Mouse (Mus musculus) gastrocnemius, adult 18-20 months (tissue): ENCODE results near the gene Fam170b. TPM values are rescaled to one million over a fixed set of nuclear protein-coding genes. Genes with fewer than 3 reads are reported as not detected.

Experiments used
- DNase-seq: peaks from one replicate; pipeline ENCODE4 v3.0.0; 2021; ENCODE audit warnings: low spot score
- total RNA-seq, 2 experiments: library from RNA; stranded (reverse); gene quantifications; 2 replicates each; pipeline ENCODE4 v1.2.3; 2021

Fam170b gene
- total RNA-seq, 2 experiments from 2014 or later: not detected

DNA sequence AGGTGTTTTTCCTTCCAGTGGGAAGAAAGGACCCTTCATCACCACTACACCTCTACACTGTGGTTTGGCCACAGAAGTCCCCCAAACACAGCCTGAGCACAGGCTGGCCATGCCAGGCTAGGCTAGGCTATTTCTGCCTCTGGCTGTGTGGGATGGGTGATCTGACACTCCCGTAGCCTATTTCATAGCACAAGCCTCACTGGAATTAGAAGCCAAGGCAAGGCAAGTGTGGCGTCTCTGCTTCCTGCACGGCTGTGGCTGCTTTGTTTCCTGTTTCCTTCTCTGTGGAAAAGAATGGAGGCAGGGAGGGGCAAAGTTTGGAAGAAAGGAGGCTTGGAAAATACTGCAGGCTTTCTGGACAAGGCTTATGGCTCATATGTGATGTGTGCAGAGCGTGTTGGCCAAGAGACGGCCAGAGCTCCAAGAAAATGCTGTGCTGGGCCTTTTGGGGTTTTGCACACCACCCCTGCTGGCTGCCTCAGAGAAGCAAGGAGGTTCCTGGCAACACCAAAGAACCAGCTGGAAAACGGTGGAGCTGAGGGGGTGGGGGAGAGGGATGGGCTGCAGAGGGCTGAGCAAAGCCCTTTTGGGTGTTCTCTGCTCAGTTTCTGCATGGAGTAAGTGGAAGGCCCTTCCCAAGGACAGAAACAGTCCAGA, 5.6 kb upstream of the Fam170b start:
- peak; percentile 60 for DNase-seq

- DNase-seq: no peak
Observed at GRCm38 (mm10) chr14:32835181-32835580, 1.4 kb downstream of the Fam170b start.

DNA sequence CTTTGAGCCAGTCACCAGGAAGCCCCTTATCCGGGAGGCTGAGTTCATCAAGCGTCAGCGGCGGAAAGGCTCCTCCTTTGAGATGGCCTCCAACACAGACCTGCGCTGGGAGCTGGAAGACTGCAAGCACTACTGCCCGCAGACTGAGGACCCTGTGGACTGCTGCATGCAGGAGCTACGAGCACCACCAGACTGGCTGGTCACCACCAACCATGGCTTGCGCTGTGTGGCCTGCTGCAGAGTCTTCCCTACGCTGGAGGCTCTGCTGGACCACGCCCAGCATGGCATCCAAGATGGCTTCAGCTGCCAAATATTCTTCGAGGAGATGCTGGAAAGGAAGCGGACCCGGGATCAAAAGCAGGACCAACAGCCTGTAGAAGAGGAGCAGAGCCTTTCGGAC, 1.8 kb downstream of the Fam170b start:
- DNase-seq: no peak

DNA sequence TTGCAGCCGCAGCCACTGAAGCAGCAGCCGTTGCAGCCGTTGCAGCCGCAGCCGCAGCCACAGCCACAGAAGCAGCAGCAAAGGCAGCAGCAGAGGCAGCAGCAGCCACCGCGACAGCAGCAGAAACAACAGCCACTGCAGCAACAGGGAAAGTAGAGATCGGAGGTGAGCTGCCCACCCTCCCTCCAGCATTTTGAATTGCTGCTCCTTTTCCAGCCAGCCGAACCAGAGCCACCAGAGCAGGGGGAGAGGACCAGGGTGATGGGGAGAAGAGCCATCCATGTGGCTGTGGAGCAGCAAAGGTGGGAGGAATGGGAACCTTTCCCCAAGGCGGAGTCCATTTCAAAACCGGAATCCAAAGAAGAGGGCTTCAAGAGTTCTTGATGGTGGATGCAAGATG, 2.4 kb downstream of the Fam170b start:
- DNase-seq: no peak

- no peak for DNase-seq
Observed at GRCm38 (mm10) chr14:32842052-32842451, 8.3 kb downstream of the Fam170b start.

DNA sequence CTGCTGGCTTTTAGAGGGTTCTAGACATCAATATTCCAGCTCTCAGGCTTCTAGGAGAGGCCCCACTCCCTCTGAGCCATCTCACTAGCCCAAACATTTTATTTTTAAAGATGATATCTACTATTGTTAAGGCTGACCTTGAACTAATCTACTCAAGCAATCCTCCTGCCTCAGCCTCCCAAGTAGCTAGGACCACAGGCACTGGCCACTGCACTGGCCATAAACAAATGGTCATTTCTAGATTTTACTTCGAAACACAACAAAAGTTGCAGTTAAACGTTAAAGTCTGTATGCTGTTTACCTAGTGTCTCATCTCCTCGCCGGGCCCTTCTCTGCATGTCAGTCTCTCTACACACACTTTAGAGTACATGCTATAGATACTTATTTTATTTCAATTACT, 20.3 kb downstream of the Fam170b start:
- DNase-seq: no peak

DNA sequence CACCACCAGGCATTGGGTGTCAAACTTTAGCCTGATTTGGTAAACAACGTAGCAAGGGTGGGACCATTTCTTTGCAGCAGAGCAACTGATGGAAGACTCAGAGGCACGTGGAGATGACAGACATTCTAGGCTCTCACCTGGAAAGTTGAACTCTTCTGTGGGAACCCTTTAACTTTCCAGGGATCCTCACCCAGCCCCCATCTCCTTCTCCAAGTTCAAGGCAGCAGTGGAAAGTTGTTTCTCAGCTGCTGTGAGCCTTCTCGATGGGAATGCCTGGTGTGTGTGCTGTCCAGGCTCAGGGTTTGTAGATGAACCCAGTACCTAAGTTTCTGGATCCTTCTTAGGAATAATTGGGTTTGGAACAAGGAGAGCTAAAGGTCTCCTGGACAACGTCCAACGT, 22.5 kb downstream of the Fam170b start:
- no peak for DNase-seq

DNA sequence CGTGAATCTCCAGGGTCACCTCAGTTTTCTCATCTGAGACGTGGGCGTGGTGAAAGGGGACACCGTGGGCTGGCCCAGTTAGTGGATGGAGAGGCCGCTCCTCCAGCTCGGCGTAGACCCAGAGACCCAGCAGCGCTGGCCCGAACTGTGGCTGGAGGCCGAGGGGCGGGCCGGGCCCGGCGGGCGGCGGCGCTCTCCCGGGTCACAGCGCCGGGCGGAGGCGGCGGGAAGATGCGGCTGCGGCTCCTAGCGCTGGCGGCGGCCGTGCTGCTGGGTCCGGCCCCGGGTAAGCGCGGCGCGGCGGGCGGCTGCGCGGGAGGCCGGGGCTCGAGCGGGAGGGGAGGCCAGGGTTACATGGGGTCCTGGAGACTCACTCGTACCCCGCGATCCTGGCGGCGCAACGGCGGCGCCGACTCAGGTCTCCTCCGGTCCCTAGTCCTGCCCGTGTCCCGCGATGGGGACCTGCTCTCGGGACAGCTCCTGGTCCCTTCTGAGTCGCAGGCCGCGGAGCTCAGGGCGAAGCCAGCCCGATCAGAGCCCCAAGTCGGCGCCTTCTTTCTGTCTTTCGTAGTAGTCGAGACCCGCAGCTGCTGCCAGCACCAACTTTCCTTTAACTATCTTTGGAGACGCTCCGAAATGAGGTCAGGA, 23.0 kb downstream of the Fam170b start, which contains the start of gene Vstm4:
Gene Vstm4 (plus strand): TSS at position 76 of the 648 bp plus-strand sequence.
- peak; percentile 74 for DNase-seq

GRCm38 (mm10) chr14:32858361-32858760, 24.6 kb downstream of the Fam170b start:
- DNase-seq: no peak

- no peak for DNase-seq
Observed at GRCm38 (mm10) chr14:32858941-32859510, 25.3 kb downstream of the Fam170b start.

DNA sequence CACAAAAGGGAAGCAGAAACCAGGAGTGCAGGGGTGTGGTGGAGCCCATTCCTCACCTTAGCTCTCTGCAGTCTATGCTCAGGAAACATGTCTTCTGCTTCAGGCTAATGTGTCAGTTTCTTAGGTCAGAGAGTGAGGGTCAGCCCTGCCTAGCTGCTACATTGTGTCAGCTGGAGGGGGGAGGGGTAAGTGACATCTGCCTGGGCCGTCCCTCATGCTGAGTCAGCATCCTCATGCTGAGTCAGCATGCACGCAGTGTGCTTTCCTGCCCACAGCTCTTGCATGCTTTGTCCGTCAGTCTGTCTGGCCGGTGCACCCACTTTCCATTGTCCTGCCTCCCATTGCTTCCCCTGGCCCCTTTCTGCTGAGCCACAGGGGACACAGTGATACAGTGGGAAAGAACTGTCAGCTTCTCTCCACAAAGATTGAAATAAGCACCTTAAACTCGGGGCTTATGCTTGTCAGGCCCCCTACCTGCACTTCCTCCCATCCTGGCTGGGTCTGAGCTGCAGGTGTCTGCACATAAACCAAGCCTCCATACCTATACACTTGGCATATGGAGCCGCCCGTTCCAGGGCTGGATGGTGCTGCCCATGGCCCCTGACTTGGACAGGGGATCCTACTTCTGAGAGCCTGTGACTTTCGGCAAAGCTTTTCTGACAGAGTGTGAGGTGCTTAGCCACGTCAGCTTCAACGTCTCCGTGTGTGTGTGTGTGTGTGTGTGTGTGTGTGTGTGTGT, 26.2 kb downstream of the Fam170b start:
- DNase-seq: no peak

DNA sequence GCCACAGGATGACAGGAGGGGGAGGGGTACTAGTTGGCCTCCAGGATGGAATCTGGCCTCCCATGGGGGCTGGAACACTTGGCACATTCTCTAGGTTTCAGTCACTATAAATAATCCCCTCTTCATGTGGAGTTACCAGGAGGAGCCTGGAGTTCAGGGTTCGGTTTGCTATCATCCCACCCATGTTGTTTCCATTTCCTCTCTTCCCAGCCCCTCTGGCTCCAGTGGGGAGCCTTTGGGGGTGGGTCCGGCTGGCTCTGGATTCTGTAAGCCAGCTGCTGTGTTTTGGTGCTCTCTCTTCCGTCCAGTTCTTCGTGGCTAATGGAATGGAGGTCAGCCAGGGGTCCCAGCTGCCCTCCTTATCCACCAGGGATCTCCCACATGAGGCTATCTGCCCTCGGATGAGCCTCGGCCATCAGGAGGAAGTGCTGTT, 27.4 kb downstream of the Fam170b start:
- peak; percentile 15 for DNase-seq

DNA sequence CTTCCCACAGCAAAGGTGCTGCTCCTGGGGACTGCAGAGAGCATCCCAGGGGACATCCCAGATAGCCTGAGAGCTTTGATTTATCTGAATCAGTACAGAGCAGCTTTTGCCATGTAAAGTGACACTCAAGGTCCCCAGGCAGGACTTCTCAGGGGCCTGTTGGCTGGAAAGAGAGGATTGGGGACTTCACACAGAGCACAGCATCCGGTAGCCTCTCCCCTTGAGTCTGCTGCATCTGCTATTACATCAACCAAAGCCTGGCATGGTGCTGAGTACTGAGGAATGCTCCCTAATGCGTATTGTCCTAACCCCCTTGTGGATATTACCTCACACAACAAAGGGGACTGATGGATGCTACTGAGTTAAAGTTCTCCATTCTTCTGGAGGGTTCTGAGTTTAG, 27.9 kb downstream of the Fam170b start:
- no peak for DNase-seq

GRCm38 (mm10) chr14:32865331-32865730, 31.6 kb downstream of the Fam170b start:
- no peak for DNase-seq

DNA sequence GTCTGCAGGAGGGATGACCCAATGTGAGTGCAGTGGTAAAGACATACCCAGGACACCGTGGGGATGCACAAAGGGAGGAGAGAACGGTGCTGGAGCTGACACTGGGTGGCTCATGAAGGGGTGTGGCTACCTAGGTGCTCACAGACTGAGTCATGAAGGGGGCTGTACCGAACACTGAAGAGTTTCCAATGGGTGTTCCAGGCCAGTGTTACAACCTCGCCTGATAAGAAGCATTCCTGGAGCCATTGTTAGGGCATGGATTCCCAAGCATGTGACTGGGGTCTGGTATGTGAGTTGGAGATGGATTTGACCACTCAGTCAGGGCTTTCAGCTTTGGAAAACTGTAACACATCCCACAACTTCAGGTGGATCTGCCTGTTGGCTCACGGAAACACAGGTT, 38.2 kb downstream of the Fam170b start:
- no peak for DNase-seq

DNA sequence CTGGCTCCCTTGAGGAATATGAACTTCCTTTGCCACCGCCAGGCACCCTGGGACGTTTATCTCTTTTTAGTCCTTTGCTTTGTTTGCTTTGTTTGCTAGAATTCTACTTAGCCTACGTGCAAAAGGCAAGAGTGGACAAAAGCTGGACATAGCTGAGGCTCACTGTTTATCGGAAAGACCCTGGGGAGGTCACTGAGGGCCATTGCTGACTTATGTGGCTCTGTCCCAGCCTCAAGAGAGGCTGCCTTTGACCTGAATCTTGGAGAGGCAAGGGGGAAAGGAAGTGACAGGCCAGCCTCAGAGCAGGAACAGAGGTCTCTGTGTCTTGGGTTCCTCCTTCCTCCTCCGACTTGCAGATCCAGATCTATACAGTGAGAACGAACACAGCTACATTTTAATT, 43.8 kb downstream of the Fam170b start:
- DNase-seq: no peak

- no peak for DNase-seq
Observed at GRCm38 (mm10) chr14:32880332-32880731, 46.6 kb downstream of the Fam170b start.

- no peak for DNase-seq
Observed at GRCm38 (mm10) chr14:32881693-32882092, 47.9 kb downstream of the Fam170b start.
